Mouse (Mus musculus) splenic B cell, adult 2 months (primary cell): ENCODE data around the gene Gm3336.

Experiments used
- DNase-seq: peaks from one replicate; pipeline ENCODE4 v3.0.0-alpha.2; 2011; ENCODE audit warnings: low read depth, low spot score
- H3K27me3 ChIP-seq: 2 replicates; pipeline ENCODE4 v1.6.1; 2012; ENCODE audit warnings: mild to moderate bottlenecking, low read length, moderate library complexity, mixed read lengths; ENCODE audit not compliant: control insufficient read depth, poor library complexity, insufficient read depth, severe bottlenecking
- H3K36me3 ChIP-seq: 2 replicates; pipeline ENCODE4 v1.6.1; 2012; ENCODE audit warnings: mild to moderate bottlenecking, low read length, moderate library complexity, mixed read lengths; ENCODE audit not compliant: control insufficient read depth, poor library complexity, insufficient read depth, severe bottlenecking

Gene Gm3336

DNA sequence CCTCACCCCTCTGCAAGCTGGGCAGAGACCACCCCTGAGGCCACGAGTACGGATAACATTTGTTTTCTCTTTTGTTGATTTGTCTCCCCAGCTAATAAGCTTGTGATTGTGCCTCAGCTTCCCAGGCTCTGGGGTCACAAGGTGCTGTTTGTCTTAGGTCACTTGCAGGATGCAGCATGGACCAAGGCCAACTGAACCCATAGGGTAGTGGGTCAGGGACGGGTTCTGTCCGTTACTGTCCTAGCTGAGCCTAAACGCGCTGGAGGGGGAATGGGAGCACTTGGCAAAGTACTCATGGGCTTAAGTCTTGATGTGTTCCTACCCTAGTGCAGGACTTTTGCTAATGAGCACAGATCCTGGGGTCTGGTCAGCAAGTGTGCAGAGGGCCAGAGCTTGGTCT lies 49.2 kb downstream of the Gm3336 start:
- no peaks in the 10 kb centered on the region for H3K27me3 ChIP-seq
- H3K36me3 ChIP-seq, result peaks cover 13% of the 10 kb centered on the region
- DNase-seq, result no peak

DNA sequence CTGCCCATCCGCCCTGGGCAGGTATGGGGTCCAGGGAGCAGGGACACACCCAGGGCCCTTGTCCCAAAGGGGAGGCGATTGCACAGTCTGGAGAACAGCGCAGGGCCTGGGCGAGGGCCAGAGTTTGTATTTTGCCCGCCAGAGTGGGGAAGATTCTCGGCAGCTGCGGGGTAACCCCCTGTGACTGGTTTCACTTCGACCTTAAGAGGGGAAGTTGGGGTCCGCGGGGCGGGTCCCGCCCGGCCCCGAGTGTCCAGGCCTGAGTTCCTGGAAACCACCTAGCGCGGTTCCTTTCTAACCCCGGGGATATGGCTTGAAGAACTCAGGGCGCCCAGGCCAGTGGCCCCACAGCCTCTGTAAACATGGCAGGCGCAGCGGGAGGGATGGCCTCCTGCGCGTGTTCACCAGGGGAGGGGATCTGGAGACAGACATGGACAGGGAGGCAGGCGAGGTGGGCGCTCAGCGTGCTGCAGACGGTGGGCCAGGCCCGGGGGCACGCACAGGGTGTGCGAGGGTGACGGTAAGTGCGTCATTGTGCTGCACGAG lies 50.0 kb downstream of the Gm3336 start:
- Histone ChIP-seq H3K36me3 (peaks cover 9% of the 10 kb centered on the region), H3K27me3 (no peaks in the 10 kb centered on the region)
- DNase-seq, result peak; percentile 86

DNA sequence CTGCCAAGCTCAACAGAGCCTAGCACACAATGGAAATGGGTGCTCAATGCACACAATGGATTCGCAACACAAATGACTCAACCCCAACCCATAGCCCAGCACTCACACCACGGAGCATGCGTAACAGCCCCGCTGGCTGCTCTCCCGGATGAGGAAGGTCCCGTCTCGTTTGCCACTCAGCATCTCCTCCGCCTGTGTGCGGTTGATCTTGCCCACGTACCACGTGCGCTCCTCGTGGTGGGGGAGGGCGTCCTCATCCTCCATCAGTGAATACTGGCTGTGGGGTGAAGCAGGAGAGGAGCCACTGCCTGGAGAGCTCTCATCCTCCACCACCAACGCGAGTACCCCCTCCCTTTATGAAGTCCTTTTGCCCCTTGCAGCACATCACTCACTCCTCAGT lies 50.6 kb downstream of the Gm3336 start:
- H3K36me3 ChIP-seq, result peaks cover 5% of the 10 kb centered on the region
- peak; percentile 50 for DNase-seq
- H3K27me3 ChIP-seq, result no peaks in the 10 kb centered on the region

DNA sequence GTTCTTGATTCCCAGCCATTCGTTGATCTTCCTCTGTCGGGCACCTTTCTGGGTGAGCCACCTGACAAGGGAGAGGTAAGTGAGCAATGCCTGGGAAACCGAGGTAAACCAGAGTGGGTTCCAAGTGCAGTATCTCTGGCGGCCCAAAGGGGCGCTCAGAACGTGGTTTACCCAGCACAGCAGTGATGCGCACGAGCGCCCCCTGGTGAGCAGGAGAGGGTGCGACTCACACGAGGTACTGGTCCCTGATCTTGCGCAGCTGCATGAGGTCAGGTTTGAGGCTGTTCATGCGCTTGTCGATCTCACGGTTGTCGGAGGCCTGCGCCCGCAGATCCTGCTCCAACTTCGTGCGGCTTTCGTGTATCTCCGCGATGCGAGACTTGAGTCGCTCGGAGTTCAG lies 51.0 kb downstream of the Gm3336 start:
- Histone ChIP-seq H3K36me3 (peaks cover 2% of the 10 kb centered on the region), H3K27me3 (no peaks in the 10 kb centered on the region)
- DNase-seq, result peak; percentile 98

DNA sequence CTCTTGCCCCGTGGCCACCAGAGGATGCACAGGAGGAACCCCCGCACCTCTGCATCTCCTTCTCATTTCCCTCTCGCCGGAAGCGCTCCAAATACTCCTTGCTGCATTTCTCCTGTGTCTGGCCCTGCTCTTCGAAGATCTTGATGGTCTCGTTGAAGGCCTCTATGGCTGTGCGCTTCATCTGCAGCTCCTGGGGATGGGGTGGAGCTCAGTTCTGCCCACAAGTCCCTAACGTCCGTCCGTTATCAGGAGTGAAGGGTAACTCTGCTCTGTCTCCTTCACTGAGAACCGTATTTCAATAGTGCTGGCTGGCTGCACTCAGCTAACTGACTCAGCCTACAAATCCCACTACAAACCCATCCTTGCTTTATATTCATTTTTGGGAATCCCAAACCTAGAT lies 51.5 kb downstream of the Gm3336 start:
- Histone ChIP-seq H3K27me3 (no peaks in the 10 kb centered on the region), H3K36me3 (peaks cover under 1% of the 10 kb centered on the region; the same call in 1 of the 2 replicates)
- DNase-seq, result no peak

DNA sequence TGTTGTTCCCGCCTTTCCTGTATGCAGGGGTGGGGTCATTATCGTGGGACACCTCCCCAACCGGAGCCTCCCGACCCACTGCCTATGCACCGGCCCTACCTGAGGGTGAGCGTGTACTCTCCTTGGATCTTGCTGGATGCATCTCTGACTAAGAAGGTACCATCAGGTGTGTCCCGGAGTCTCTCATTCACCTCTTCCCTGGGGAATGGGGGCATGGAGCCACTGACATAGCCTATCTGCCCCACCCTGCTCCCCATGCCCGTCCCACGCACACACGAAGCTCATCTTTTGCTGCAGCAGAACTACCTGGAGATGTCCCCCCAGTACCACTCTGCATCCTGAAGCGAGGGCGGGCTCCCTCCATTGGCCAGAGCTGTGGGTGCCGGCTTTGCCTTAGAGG lies 52.4 kb downstream of the Gm3336 start:
- no peaks in the 10 kb centered on the region; the same call in 1 of the 2 replicates for H3K36me3 ChIP-seq
- H3K27me3 ChIP-seq, result no peaks in the 10 kb centered on the region
- DNase-seq, result no peak

DNA sequence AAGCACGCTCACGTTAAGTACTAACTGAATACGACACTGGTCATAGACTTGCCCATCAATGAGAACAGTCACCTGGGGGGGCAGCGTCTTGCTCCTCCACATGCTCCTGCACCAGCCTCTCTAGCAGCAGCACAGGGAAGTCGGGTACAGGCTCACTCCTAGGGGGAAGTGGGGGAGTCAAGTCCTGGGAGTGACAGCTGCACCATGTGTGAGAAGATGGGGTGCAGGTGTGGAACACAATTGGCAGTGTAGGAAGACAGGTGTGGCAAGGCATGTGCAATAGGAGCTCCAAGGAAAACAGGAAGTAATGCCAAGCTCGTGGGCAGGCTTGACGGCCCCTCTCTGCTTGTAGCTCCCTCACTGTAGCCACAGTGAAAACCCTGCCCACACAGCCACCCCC lies 52.9 kb downstream of the Gm3336 start:
- no peaks in the 10 kb centered on the region for H3K27me3 ChIP-seq
- no peak for DNase-seq
- no peaks in the 10 kb centered on the region; the same call in 1 of the 2 replicates for H3K36me3 ChIP-seq

DNA sequence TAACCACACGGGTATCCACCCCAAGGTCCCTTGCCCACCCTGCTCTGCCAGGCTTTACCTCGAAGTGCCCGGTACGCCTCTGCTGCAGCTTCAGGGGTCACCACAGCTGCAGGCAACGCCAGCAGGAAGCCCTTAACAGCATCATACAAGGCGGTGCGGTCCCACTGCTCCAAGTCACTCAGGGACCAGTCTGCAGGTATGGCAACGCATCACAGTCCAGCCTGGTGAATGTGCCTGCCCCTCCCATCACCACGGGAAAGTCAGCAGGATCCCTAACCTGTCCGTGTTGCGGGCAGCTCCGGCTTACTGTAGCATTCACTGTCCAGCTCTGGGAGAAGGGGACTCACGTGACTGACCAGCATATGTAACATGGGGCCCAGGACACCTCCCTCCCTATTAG lies 53.7 kb downstream of the Gm3336 start:
- Histone ChIP-seq H3K36me3 (no peaks in the 10 kb centered on the region; the same call in 1 of the 2 replicates), H3K27me3 (no peaks in the 10 kb centered on the region)
- no peak for DNase-seq
